Mouse (Mus musculus) ovary, adult 18-20 months (tissue): ENCODE measurements around the gene Gm49322.
"Not testable (repeated sequence)": the region's sequence is repeated elsewhere in the genome, so short reads cannot be mapped to it uniquely, and the experiment has no call there.

Source experiments
- DNase-seq: peaks from one replicate; pipeline ENCODE4 v3.0.0; 2022; ENCODE audit warnings: low spot score, mixed read lengths

Gene Gm49322

DNA sequence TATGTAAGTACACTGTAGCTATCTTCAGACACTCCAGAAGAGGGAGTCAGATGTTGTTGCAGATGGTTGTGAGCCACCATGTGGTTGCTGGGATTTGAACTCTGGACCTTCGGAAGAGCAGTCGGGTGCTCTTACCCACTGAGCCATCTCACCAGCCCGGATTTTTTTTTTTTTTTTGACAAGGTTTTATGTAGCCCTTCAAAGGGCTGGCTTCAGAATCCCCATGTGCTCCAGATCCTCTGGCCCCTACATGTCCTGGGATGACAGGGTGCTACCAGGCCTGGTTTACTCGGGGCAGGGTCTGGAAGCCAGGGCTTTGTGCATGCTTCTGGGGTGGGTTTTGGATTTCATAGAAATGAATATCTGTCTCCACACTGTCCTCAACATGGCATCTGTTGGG lies at the start of gene Gm49322:
Gene Gm49322, plus strand, starts transcription at position 301 of the 400 bp plus-strand sequence.
- DNase-seq: not testable (repeated sequence)

DNA sequence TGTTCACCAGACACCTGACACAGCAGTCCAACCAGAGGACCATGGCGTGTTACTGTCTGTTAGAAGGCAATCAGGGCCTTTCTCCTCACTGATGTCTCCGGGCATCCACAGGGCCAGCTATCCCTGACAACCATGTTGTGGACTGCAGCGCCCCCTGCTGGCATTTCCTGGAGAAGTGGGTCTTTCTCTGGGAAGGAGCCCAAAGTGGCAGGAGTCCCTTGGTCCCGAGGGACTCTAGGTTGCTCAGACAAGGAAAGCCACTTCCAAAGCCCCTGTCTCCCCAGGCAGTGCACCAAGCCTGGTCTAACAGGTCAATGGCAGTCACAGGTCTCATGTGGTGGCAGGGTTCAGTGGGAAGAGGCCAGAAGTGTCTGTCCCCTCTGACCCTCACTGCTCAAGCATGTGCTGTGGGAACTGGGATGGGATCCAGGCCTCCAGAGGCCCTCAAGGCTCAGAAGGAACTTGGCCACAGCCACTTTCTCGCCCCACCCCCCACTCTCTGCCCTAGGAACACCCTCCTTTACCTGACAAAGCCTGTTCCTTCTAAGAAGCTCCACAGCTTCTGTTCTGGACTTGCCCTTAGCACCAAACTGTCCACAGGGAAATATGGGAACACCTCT lies 48.4 kb upstream of the Gm49322 start:
- DNase-seq: peak; percentile 60

DNA sequence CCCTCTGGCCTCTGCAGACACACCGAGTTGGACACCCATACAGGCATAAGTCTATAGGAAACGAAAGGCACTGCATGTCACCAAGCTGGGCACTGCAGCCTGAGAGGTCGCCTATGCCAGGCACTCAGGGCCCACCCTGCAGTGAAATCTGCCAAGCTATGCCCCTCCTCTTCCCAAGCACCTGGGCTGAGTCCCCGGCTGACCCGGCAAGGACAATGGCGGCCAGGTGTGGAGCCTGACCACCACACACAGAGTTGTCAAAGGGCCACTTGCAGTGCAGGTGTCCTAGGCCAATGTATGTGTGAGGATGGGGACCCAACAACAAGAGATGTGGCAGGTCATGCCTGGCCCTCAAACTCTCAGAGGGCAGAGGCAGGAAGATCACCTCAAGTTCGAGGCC lies 46.4 kb upstream of the Gm49322 start:
- no peak for DNase-seq

DNA sequence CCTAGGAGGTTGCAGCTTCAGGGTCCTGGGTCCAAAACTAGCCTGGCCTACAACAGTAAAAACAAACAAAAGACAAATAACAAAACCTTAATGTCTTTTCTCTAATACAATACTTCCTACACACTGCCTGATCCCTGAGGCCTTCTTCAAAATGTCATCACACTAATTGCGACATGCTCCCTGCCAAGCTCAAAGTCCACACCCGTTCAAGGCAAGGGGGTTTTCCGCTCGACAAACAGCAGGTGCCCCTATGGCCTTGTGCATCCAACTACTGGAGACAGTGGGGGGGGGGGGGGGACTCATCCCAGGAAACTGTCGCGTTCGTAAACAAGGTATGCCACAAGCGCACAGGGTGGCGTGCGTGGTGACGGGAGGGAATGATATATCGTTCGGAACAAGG lies 45.2 kb upstream of the Gm49322 start:
- DNase-seq: no peak

DNA sequence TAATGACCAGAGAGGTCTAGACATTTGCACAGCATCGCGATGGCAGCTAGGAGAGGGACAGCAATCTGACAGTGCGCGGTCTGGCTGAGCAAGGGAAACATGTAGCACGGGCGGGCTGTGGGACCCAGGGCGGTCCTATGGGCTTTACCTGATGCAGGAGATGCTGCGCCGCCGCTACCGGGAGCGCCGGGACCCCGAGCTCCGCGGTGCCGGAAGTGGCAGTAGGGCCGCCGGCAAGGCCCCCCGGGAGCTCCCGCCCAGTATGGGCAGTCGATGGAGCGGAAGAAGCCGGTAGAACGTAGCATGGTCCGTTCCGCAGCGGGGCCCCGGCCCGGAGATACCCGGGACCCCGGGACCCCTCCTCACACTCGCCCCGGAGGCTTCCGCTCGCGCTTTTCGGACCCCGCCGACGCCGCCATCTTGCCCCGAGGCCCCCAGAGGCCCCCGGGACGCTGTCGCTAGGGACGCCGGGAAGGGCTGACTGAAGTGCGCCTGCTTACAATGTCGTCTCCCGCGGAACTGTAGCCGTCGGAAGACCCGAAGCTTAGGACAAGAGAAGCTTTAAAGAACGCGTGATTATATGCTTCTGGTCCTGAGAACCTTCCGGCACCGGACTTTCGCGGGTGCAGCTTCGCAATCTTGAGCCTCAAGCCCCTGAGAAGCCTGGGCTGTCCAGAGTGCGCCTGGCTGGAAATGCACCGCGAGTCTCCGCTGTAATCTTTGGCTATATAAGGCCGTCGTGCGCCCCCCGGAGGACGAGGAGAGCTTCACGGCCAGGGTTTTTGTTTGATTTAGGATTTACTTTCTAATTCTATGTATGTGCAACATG lies 44.5 kb upstream of the Gm49322 start, which contains the start of gene Rexo1:
Gene Rexo1, minus strand, starts transcription at position 445 of the 829 bp plus-strand sequence.
- DNase-seq: peak; percentile 82

DNA sequence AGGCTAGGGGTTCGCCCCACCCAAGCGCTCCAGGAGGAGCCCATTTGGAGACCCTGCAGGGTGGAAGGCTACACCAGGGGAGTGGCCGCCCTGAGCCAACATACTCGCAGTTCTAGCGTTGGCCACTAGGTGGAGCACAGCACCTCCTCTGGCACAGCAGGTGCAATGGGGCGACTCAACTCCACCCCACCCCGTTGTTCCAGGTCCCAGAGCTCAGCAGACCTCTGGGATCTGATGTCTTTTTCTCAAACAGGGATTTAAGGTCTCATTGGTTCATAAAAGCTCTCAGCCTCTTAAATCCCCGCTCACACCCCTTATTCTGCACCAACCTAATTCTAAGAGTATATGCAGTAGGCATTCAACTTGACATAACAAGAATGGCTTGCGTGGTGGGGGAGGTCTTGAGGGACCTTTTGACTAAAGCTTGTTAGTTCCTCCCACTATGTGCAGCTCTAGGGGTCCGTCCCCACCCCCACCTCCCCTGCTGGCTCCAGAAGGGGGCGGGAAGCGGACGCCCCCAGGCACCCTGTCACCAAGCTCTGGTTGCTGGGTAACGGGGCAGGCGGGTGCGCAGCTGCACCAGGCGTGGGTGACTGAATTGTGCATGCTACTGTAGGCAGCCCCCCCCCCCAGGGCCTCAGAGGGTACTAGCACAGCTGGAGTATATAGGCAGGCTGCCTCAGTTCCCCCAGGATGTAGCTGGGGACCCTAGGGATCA lies 39.3 kb upstream of the Gm49322 start:
- no peak for DNase-seq

DNA sequence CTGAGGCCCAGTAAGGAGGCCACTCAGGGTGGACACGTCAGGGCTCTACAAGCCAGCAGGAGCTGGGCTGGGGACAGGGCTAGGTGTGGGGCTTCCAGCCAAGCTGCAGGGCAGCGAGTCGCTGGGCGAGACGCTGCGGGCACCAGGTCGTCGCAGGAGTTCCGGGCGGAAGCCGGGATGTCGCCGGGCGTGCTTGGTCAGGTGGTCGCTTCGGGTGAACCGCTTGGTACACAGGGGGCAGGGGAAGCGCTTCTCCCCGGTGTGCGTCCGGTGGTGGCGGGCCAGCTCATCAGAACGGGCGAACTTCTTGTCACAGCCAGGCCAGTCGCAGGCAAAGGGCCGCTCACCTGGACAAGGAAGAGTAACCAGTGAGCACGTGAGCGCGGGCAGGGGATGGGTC lies 36.9 kb upstream of the Gm49322 start:
- no peak for DNase-seq

DNA sequence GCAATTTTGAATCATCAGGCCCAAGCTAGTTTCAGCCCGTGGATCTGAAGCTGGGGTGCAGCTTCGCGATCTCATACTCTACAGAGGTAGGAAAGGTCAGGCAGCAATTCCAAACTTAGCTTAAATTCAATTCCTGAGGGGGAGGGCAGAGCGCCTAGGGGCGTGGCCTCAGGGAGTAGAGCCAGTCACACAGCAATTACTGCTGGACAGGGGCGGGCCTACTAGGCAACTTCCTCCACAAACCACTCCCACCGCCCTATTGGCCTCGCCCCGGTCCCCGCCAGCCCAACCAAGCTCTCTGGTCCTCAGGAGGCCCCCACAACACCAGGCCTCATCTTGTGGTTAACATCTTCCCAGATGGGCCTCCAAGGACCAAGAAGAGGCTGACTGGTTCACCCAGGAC lies 36.2 kb upstream of the Gm49322 start:
- no peak for DNase-seq

DNA sequence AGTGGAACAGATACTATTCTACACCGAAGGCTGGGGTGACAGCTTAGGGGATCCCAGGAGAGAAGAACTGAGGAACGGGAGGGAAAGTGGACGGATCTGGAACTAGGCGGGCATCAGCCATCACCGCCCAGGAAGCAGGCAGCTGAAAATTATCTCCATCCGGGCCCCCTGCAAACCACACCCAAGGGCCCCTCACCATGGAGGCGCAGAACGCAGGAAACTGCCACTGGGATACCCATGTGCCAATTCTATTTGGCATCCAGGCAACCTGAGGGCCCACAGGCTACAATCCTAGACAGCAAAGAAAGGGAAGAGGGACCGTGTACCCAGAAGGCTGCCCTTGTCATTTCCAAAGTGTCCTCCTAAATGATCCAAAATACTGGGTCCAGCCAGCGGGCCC lies 35.4 kb upstream of the Gm49322 start:
- DNase-seq: no peak

DNA sequence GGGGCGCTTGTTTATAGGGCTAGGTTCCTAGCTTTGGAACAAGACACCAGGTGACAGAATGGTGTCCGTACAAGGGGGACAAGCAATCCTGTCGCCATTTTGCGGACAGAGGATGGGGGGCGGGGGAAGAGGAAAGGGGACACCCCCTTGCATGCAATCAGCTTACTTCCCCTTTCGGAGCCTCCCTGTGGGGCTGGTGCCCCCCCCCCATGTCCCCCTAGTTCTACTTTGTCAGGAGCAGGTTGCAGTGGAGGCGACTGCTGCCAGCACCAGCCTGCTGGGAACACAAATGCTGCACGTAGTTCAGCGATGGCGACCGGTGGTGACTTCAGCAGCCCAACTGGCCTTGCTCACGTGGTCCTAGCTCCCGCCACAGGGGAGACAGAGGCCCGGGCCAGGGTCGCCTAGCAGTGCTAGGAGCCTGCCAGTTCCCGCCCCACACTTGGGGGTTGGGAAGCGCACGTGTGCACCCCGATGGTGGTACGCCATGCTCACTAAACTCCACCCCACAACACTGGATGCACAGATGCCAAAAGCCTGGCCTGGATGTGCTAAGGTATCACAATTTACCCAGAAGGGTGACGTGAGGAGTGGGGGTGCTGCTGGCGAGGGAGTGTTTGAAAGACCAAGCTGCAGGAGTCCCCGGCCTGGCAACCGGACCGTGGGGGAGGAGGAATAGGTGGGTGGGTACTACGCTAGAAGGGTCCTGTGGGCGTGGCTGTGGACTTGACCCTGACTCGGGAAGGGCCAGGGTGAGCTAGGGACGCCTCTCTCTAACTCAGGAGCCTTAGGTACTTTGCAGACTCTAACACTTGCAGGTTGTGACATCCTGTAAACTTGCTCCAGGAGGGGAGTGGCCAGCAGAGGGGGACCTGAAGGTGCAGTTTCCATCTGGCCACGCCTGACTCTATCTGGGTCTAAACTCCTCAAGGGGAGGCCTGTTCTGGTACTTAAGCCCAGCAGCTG lies 34.7 kb upstream of the Gm49322 start:
- no peak for DNase-seq

DNA sequence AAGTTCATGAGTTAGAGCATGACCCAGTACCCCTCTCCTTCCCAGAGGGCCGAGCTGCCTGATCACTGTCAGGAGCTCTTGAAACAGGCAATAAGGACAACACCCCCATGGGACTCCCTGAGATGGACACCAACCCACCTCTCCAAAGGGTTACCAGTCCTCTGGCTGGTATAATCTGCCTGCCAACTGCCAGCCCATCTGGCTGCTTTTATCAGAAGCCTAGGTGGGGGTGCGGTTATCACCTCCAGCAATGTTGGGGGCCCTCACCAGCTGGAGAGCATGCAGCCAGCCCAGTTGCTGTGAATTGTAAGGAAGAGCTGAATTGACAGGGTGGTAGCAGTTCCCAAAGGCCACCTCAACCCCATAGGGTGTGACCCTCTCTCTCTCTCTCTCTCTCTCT lies 33.3 kb upstream of the Gm49322 start:
- no peak for DNase-seq

DNA sequence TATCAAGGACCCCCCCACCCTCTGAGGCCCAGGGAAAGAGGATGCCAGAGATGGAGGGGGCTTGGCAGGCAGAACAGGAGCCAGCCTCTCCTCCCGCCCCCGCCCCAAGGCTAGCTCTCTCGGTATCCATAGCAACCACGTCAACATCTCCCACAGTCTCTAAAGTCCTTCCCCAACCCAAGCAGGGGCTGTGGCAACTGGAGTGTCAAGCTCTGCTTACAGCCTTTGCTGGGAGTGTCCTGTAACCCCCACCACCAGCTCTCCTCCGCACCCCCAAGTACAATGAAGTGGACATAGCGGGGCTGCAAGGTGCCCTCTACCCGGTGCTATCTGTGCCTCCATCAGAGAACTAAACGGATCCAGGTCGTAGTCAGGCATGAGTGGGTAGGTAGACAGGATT lies 31.9 kb upstream of the Gm49322 start:
- DNase-seq: no peak

DNA sequence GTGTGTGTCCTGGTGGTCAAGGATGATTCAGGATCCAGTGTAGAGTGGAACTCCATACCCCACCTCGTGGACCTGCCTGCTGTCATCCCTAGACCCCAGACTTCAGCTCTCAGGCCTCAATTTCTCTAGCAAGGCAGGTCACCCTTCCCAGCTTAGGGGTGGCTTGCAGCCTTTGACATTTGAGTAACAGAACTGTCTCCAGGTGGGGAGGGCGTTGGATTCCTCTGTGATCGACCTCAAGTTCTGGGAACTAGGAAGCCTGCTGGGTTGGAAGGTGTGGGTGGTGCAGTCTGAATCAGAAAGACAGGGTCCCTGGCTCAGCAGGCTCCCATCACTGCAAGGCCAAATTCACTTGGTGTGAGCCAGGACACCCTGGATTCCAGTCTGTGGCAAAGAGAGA lies 30.9 kb upstream of the Gm49322 start:
- DNase-seq: no peak

DNA sequence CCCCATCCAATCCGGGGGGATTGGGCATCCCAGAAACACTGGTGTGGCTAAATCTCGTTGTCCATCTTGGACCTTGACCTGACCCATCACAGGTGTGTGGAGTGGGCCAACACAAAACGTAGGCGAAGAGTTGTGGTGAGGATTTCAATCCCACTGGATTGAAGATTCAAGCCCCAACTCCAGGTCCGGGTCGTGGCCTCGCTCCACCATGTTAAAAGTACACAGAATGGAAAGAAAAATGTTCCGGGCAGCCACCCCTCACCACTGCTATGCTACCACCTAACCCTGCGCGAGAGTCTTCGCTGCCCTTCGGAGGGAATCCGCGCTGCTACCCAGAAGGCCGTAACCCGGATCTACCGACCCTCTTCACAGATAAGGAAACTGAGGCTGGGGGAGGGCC lies 29.9 kb upstream of the Gm49322 start:
- DNase-seq: no peak

DNA sequence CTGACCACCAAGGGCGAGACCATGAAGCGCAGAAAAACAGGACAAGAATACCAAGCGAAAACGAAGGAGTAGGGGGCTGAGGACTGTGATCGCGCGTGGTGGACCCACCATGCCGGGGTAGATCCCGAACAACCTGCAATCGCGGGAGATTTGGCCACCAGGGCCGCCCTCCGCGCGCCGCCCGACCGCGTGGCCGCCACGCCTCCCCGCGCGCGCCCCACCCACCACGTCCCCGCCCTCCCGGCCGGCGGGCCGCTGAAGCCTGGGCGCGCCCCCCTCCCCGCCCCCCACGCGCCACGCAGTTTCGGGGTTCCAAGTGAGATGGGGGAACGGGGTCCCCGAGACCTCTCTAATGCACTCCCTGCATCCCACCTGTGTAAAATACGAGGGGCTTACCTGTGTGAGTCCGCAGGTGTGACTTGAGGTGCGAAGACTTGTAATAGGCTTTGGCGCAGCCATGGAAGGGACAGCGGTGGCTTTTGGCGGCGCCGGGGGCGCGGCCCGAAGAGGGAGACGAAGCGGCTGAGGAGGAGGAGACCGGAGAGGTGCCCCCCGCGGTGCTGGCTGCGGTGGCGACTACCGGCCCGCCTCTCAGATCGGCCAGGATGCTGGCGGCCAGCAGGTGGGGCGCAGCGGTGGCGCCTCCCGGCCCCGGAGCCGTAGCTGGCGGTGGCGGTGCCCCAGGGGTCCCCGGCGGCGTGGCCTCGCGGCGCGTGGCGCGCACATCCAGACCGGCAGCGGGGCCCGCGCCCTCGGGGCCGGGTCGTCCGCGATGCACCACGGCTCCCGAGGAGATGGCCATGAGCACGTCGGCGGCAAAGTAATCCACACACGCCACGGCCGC lies 29.2 kb upstream of the Gm49322 start:
- DNase-seq: no peak

DNA sequence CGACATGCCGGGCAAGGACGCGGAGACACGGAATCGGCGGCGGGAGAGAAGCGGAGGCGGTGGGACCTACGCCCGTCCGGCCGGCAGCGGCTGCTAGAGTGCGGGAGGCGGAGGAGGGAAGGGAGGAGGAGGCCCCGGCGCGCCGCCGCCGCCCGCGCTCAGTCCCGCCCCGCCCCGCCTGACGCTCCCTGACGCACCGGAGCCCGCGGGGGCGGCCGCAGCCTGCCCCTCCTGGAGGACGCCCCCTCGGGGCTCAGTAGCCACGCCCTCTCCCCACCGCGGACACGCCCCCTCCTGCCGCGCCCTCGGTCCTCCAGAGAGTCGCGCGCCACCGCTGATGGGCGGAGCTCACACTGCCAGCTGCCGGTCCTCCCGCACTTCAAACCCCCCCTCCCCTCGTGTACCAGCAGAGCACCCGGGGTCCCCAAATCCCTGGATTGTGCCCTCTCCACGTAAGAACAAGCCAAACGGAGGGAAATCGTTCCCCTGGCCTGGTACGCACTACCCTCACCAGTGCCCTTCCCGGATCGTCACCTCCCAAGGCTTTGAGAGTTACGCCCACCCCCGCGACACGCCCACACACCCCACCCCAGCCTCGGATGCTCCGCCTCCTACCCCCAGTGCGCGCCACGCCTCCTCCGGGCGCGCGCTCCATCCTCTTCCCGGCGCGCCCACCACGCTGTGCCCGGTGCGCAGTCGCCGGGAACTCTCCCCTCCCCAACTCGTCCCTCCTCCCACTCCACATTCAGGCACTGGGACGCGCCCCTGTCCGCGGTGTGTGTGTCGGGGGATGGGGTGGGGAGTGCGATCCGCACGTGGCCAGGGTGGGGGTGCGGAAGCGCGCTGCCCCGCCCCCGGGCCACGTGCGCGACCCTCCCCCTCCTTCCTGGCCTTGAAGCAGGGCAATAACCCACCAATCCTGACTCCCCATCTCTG lies 28.4 kb upstream of the Gm49322 start, which contains the start of gene Klf16:
Gene Klf16, minus strand, starts transcription at position 127 of the 936 bp plus-strand sequence.
- DNase-seq: peak; percentile 97

DNA sequence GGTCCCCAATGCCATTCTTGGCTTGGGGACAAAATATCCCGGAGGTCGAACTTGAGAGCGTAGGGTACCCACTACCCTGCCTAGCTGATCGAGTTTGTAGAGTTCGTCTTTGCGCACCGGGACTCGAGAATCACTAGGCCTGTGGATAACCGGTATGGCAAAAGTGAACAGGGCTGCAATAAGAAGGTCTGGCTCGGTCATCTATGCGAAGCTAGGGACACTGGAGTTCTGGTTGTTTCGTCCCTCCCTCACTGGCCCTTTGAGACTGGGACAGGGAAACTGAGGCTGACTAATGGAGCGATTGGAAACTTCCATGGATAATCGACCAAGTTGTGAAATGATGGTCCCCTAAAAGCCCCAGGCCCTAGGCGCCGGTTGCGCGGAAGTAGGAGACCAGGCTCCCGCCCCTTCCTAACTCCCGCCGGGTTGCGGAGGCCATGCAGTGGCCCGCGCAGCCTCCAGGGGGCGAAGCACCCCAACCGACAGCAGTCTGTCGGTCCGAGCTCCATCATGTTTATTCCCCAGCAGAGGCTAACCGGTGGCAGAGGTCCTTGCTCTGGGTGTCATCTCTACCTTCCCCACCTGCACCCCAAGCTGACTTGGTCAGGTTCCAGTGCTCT lies 27.6 kb upstream of the Gm49322 start:
- peak; percentile 67 for DNase-seq

DNA sequence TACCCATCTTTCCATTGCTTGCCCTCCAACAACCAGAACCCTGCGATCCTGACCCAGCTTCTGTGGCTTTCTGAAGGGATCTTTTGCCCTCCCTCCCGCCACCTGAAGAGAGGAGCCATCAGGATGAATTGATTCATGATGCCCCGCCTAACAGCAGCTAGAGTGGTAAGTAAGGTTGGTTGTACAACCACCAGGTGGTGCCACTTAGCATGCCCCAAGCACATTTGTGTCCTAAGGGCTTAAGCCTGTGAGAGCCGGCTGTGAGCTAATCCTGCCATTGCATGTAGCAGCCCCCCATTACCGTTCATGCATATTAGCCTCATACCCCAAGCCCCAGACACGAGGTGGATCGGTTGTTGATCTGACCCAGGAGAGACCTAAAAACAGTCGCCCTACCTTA lies 26.9 kb upstream of the Gm49322 start:
- DNase-seq: no peak

DNA sequence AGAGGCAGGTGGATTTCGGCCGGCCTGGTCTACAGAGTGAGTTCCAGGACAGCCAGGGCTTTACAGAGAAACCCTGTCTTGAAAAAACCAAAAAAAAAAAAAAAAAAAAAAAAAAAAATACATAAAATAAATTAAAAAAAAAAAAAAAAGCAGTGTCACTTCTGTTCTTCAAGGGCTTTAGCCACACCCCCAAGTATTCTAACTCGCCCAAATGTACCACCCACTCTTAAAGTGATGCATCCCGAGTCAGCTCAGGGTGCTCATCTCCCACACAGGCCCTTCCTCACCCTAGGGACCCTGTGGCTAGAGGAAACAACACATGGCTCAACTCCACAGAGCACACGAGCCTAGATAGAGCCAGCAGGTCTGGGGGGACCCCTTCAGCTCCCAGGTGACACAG lies 22.8 kb upstream of the Gm49322 start:
- no peak for DNase-seq
